Mouse (Mus musculus): ENCODE measurements around the gene Fam114a1. TPM values are rescaled to one million over a fixed set of nuclear protein-coding genes. Genes with fewer than 3 reads are reported as not detected.

Fam114a1 gene
- polyA plus RNA-seq, 1 experiment from 2014 or later = 11.7 TPM

- no peaks in the 10 kb centered on the region for H3K27me3 ChIP-seq (ENCODE audit: poor library complexity, severe bottlenecking)
- DNase-seq (ENCODE audit: extremely low spot score, low spot score) = no peak
- peaks cover 26% of the 10 kb centered on the region for H3K4me1 ChIP-seq
- H3K4me3 ChIP-seq = no peak overlapping the region
- H3K27ac ChIP-seq = no peak overlapping the region
- no peaks in the 10 kb centered on the region for H3K36me3 ChIP-seq (replicated peaks)
- WGBS = 73% methylated on average over 7 of the region's 7 CpGs
- H3K9me3 ChIP-seq = no peaks in the 10 kb centered on the region
Measured at GRCm38 (mm10) chr5:65074693-65075092, 104.8 kb downstream of the Fam114a1 start.

GRCm38 (mm10) chr5:65076087-65076486, 106.2 kb downstream of the Fam114a1 start:
- H3K9me3 ChIP-seq = no peaks in the 10 kb centered on the region
- no peaks in the 10 kb centered on the region for H3K36me3 ChIP-seq (replicated peaks)
- WGBS = 84% methylated on average over 2 of the region's 2 CpGs
- no peaks in the 10 kb centered on the region for H3K27me3 ChIP-seq (ENCODE audit: poor library complexity, severe bottlenecking)
- H3K4me1 ChIP-seq = peaks cover 13% of the 10 kb centered on the region
- H3K4me3 ChIP-seq = no peak overlapping the region
- DNase-seq (ENCODE audit: extremely low spot score, low spot score) = no peak
- no peak overlapping the region for H3K27ac ChIP-seq

GRCm38 (mm10) chr5:65076748-65077147, 106.9 kb downstream of the Fam114a1 start:
- Histone ChIP-seq H3K4me3 (no peak overlapping the region), H3K36me3 (replicated peaks) (no peaks in the 10 kb centered on the region), H3K4me1 (peaks cover 6% of the 10 kb centered on the region), H3K27ac (no peak overlapping the region), H3K27me3 (ENCODE audit: poor library complexity, severe bottlenecking) (no peaks in the 10 kb centered on the region), H3K9me3 (no peaks in the 10 kb centered on the region)
- no peak for DNase-seq (ENCODE audit: extremely low spot score, low spot score)
- 61% methylated on average over 3 of the region's 3 CpGs for WGBS

- 98% methylated on average over 4 of the region's 4 CpGs for WGBS
Measured at GRCm38 (mm10) chr5:65078081-65078480, 108.2 kb downstream of the Fam114a1 start.

GRCm38 (mm10) chr5:65079881-65080280, 110.0 kb downstream of the Fam114a1 start:
- DNase-seq (ENCODE audit: extremely low spot score, low spot score) = no peak
- no peaks in the 10 kb centered on the region for H3K9me3 ChIP-seq
- H3K4me1 ChIP-seq = no peaks in the 10 kb centered on the region
- H3K27me3 ChIP-seq (ENCODE audit: poor library complexity, severe bottlenecking) = no peaks in the 10 kb centered on the region
- H3K27ac ChIP-seq = no peak overlapping the region
- H3K36me3 ChIP-seq (replicated peaks) = no peaks in the 10 kb centered on the region
- H3K4me3 ChIP-seq = no peak overlapping the region
- 79% methylated on average over 9 of the region's 9 CpGs for WGBS

More at GRCm38 (mm10) chr5:65078081-65078480, 108.2 kb downstream of the Fam114a1 start:
- H3K4me3 ChIP-seq = no peak overlapping the region
- H3K36me3 ChIP-seq (replicated peaks) = no peaks in the 10 kb centered on the region
- no peaks in the 10 kb centered on the region for H3K9me3 ChIP-seq
- H3K27ac ChIP-seq = no peak overlapping the region
- no peaks in the 10 kb centered on the region for H3K27me3 ChIP-seq (ENCODE audit: poor library complexity, severe bottlenecking)
- no peak for DNase-seq (ENCODE audit: extremely low spot score, low spot score)
- H3K4me1 ChIP-seq = no peaks in the 10 kb centered on the region

- DNase-seq (ENCODE audit: extremely low spot score, low spot score) = no peak
- no peak overlapping the region for H3K27ac ChIP-seq
- H3K4me1 ChIP-seq = no peaks in the 10 kb centered on the region
- no peaks in the 10 kb centered on the region for H3K9me3 ChIP-seq
- WGBS = 79% methylated on average over 4 of the region's 4 CpGs
- no peak overlapping the region for H3K4me3 ChIP-seq
- H3K27me3 ChIP-seq (ENCODE audit: poor library complexity, severe bottlenecking) = no peaks in the 10 kb centered on the region
- no peaks in the 10 kb centered on the region for H3K36me3 ChIP-seq (replicated peaks)
Measured at GRCm38 (mm10) chr5:65081836-65082235, 112.0 kb downstream of the Fam114a1 start.

- DNase-seq (ENCODE audit: extremely low spot score, low spot score) = no peak
- H3K36me3 ChIP-seq (replicated peaks) = no peaks in the 10 kb centered on the region
- H3K27me3 ChIP-seq (ENCODE audit: poor library complexity, severe bottlenecking) = no peaks in the 10 kb centered on the region
- no peaks in the 10 kb centered on the region for H3K4me1 ChIP-seq
- H3K9me3 ChIP-seq = no peaks in the 10 kb centered on the region
- no peak overlapping the region for H3K4me3 ChIP-seq
- H3K27ac ChIP-seq = no peak overlapping the region
- 93% methylated on average over 6 of the region's 6 CpGs for WGBS
Measured at GRCm38 (mm10) chr5:65086522-65086921, 116.7 kb downstream of the Fam114a1 start.

GRCm38 (mm10) chr5:65089707-65090106, 119.8 kb downstream of the Fam114a1 start:
- Histone ChIP-seq H3K27ac (no peak overlapping the region), H3K9me3 (no peaks in the 10 kb centered on the region), H3K36me3 (replicated peaks) (no peaks in the 10 kb centered on the region), H3K4me1 (no peaks in the 10 kb centered on the region), H3K27me3 (ENCODE audit: poor library complexity, severe bottlenecking) (no peaks in the 10 kb centered on the region), H3K4me3 (no peak overlapping the region)
- no peak for DNase-seq (ENCODE audit: extremely low spot score, low spot score)
- WGBS = 74% methylated on average over 3 of the region's 3 CpGs

GRCm38 (mm10) chr5:65091184-65091858, 121.5 kb downstream of the Fam114a1 start:
- H3K4me1 ChIP-seq = no peaks in the 10 kb centered on the region
- no peak overlapping the region for H3K4me3 ChIP-seq
- no peaks in the 10 kb centered on the region for H3K27me3 ChIP-seq (ENCODE audit: poor library complexity, severe bottlenecking)
- H3K9me3 ChIP-seq = no peaks in the 10 kb centered on the region
- WGBS = 82% methylated on average over 11 of the region's 11 CpGs
- no peaks in the 10 kb centered on the region for H3K36me3 ChIP-seq (replicated peaks)
- H3K27ac ChIP-seq = no peak overlapping the region
- DNase-seq (ENCODE audit: extremely low spot score, low spot score) = no peak

MicroRNAs within 50 kb of the gene (microRNA counts, 519-probe panel; counts per million panel counts)
- microRNA mmu-miR-574-3p (341 counts per million, percentile 65 among the panel's probes with 10 or more counts), microRNA mmu-miR-574-5p (341 counts per million, percentile 65 among the panel's probes with 10 or more counts)

Small RNAs within 50 kb of the gene (microRNA-seq; reads per million reads assigned to microRNA genes)
- 47.0 reads per million, percentile 40 among the genes with 10 or more reads in this experiment for gene Mir574

Other genes with a start within 250 kb of the Fam114a1 start
- gene Klf3, start 166.7 kb upstream of the Fam114a1 start, polyA plus RNA-seq (2016; fragmentation: Nextera tagmentation; extraction: Ambion mirVana) = 43.0 and 50.0 TPM in 2 replicates
- 0.58 and 0.62 TPM in 2 replicates for gene Tlr1, start 36.5 kb upstream of the Fam114a1 start, polyA plus RNA-seq (2016; fragmentation: Nextera tagmentation; extraction: Ambion mirVana)
- gene Tlr6, start 10.0 kb upstream of the Fam114a1 start, polyA plus RNA-seq (2016; fragmentation: Nextera tagmentation; extraction: Ambion mirVana) = 0.12 and 0.26 TPM in 2 replicates
- not detected in 2 replicates for gene Tmem156, start 122.1 kb downstream of the Fam114a1 start, polyA plus RNA-seq (2016; fragmentation: Nextera tagmentation; extraction: Ambion mirVana)
- gene Klhl5, start 137.5 kb downstream of the Fam114a1 start, polyA plus RNA-seq (2016; fragmentation: Nextera tagmentation; extraction: Ambion mirVana) = 21.5 and 21.8 TPM in 2 replicates
- 12.8 and 13.7 TPM in 2 replicates for gene Wdr19, start 229.6 kb downstream of the Fam114a1 start, polyA plus RNA-seq (2016; fragmentation: Nextera tagmentation; extraction: Ambion mirVana)

Measured in forebrain, embryonic 10.5 days (tissue).